Mouse (Mus musculus): ENCODE results near the gene Rpl27.
"Not testable (repeated sequence)": the region's sequence is repeated elsewhere in the genome, so short reads cannot be mapped to it uniquely, and the experiment has no call there.

Gene Rpl27

DNA sequence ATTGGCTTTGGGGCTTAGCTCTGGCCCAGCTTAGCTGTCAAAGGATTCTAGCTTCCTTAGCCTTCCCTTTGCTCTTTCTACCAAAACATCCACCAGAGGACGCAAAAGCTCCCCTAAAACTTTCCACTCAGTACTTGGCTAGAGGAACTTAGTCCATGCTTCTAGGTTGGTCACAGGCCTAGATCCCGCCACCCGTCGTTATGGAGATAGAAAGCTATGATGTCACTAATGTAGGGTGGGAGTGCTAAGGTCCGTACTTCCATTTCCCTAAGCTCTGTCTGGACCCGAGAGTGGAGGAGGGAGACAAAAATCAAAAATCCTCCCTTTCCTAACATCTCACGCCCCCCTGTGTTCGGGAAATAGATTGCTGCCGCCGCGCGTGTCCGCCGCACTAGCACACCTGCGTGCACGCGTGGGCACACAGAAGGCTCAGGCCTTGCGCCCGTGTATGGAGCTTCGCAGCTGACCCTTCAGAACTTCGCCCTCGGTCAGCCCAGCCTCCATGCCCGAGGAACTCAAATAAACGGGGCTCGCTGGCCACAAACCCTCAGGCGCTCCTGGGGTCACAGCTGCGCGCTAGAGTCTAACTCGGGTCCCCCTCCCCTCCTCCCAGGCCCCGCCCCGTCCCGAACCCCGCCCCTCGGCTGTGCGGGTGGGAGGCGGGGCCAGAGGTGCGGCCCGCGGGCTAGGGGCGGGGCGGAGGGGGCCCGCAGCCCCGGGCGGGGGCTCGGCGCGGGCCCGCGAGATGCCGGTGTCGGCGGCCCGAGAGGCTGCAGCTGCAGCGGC is 25.6 kb downstream of the Rpl27 start:
- no peak for DNase-seq (ENCODE audit: extremely low read depth, low read depth, low spot score)

DNA sequence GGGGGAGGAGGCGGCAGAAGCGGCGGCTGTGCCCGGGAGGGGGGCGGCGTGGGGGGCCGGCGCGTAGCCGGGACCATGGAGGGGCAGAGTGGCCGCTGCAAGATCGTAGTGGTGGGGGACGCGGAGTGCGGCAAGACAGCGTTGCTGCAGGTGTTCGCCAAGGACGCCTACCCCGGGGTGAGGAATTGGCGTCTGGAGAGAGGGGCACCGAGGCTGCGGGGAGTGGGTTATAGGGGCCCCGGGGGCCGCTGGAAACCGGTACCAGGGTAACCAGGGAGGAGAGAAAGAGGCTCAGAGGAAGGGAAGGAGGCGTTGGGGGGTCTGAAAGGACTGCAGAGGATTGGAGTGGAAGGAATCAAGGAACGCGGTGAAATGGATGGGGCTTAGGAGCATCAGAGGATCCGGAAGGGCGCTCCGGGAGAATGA is 26.2 kb downstream of the Rpl27 start:
- no peak for DNase-seq (ENCODE audit: extremely low read depth, low read depth, low spot score)

DNA sequence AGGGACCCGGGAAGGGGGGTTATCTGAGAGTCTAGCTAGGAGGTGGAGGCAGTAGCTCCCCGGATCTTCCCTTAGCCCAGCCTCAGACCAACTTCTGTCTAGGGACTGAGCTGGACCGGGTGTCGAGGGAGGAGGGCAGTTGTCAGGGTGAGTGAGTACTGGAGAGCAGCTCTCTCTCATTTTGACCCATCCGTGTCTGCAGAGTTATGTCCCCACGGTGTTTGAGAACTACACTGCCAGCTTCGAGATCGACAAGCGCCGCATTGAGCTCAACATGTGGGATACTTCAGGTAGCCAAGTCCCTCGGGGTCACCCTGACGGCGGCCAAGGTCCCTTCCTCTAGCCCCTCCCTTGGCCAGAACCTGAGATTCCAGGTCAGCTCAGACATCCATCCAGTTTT is 26.6 kb downstream of the Rpl27 start:
- DNase-seq (ENCODE audit: extremely low read depth, low read depth, low spot score), result no peak

DNA sequence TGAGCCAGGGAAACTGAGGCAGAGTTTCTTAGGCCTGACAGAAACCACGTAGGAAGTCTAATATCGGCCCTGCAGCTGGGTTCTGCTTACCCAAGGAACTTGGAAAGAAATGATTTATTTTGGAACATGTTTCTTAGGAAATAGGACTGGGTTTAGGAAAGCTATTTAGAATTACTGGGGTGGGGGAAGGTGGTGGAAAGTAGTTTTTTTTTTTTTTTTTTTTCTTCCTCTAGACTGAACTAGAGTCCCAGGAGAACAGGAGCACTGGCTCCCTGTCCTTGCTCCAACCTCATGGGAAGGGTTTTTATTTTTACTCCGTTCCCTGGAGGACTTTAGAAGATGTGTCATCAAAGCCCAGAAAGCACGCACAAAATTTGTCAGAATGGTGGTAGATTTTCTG is 27.1 kb downstream of the Rpl27 start:
- no peak for DNase-seq (ENCODE audit: extremely low read depth, low read depth, low spot score)

DNA sequence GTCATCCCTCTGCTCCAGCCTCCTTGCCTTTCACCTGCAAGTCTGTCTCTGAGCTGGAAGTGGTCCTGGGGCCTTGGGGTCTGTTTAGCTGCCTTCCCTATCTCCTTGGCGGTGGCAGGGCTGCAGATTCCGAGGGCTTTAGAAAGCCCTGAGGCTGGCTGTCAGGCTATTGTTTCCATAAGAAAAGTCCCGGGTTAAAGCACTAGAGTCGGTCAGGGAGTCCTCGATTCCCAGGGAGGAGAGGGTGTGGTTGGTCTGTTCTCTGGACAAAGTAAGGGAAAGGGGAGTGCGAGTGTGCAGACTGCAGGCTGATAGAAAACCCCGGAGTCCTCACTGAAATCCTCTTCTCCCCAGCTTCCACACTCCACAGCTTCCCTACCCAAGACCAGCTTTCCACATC is 28.1 kb downstream of the Rpl27 start:
- no peak for DNase-seq (ENCODE audit: extremely low read depth, low read depth, low spot score)

DNA sequence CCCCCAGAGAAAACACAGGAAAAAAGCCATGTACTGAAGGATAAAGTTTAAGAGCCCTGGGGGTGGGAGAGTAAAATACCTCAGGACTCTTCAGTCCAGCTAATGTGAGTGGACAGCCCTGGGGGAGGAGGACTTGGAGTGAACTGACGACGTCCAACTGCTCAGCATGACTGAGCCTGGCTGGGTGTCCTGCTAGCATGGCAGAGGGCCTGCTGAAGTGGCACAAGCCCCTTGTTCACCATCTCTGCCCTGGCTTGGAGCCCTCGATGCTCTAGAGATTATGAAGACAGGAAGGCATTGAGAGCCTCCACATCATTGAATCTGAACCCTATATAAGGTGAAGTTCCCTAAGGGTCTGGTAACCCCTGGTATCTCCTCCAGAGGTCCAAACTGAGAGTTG is 29.8 kb downstream of the Rpl27 start:
- no peak for DNase-seq (ENCODE audit: extremely low read depth, low read depth, low spot score)

DNA sequence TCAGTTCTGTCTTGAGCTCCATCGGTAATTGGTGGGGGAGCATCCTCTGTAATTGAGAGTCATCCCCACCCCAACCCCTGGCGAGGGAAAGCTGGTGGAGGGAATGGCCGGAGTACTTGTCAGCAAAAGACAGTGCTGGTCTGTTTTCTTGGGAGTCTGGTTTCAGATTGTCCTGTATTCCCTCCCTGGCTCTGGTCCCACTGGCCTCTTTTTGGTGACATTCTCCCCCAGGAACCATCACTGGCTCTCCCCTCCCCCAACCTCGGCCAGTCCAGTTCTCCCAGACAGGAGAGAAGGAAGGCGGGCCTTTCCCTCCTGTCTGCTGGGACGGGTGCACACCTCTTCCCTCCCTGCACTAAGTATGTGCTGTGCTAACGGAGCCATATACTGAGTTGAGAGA is 30.2 kb downstream of the Rpl27 start:
- DNase-seq (ENCODE audit: extremely low read depth, low read depth, low spot score), result no peak

DNA sequence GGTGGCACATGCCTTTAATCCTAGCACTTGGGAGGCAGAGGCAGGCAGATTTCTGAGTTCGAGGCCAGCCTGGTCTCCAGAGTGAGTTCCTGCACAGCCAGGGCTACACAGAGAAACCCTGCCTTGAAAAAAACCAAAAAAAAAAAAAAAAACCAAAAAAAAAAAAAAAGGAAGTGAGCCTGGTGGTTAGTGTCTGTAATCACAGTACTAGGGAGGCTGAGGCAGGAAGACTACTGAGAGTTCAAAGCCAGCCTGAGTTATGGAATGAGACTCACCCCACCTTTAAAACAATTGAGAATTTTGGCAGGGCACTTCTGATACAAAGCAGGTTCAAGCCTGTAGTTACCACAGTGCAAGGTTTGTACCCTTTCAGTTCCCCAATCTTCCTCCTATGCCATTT is 31.6 kb downstream of the Rpl27 start:
- DNase-seq (ENCODE audit: extremely low read depth, low read depth, low spot score), result not testable (repeated sequence)

DNA sequence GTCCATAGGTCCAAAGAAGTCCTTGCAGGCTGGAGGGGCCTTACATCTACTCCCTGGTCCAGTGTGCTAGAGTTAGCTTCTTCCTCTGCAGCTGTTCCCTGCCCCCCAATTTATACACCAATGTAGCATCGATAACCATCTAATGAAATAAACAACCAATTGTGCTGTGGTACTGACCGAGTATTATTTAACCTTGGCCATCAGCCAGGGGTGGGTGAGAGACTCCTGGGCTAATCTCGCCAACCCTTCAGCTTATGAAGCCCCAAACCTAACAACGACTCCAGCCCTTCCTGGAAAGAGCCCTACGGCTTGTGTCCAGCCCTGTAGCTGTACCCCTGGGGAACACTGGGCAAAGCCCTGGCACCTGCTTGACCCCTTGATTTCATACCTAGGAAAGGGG is 32.2 kb downstream of the Rpl27 start:
- DNase-seq (ENCODE audit: extremely low read depth, low read depth, low spot score), result no peak

DNA sequence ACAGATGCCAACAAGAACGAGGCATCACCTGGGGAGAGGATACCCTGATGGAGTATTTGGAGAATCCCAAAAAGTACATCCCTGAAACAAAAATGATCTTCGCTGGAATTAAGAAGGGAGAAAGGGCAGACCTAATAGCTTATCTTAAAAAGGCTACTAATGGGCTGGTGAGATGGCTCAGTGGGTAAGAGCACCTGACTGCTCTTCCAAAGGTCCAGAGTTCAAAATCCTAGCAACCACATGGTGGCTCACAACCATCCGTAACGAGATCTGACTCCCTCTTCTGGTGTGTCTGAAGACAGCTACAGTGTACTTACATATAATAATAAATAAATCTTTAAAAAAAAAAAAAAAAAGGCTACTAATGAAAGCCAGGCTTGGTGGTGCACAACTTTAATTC is 34.3 kb downstream of the Rpl27 start:
- not testable (repeated sequence) for DNase-seq (ENCODE audit: extremely low read depth, low read depth, low spot score)

DNA sequence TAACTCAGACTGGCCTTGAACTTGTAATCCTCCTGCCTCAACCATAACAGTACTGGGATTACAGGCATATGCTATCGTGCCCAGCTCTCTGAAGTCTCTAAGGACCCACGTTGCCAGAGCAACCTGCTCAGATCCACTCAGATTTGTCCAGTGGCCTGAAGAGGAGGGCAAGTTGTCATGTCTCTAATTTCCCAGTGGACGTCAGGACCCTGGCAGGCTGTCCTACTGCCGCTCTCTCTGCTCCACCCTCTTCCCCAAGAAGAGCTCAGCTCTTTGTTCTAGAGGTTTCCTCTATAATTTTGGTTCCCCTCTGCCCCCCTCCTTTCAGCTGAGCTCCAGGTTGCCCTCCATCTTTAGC is 35.1 kb downstream of the Rpl27 start:
- DNase-seq (ENCODE audit: extremely low read depth, low read depth, low spot score), result no peak

DNA sequence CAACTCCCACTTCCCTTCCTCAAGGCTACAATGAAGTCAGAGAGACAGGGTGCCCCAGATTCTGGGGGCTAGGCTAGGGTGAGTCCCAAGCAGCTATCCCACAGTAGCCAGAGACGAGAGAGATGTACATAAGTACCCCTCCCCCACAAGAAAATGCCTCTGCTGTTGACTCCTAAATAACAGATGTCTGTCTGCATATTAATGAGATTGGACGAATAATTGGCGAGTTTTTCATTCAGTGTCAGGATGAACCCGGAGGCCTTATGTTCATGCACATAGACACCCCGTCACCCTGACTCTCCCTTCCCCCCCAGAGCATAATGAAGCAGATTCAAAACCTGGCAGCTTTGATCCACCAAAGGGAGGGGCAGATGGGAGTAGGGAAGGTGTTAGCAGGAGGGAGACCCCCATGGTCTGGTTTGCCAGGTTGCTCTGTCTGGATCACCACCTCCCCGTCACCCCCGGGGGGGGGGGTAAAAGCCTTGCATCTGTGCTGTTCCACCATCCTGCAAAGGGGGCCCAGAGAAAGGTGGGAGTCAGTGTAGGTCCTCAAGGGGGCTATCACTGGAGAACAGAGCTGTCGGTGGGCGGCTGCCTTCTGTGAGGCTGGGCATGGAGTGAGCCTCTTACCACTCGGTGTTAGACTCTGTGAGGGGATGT is 35.6 kb downstream of the Rpl27 start:
- DNase-seq (ENCODE audit: extremely low read depth, low read depth, low spot score), result no peak

DNA sequence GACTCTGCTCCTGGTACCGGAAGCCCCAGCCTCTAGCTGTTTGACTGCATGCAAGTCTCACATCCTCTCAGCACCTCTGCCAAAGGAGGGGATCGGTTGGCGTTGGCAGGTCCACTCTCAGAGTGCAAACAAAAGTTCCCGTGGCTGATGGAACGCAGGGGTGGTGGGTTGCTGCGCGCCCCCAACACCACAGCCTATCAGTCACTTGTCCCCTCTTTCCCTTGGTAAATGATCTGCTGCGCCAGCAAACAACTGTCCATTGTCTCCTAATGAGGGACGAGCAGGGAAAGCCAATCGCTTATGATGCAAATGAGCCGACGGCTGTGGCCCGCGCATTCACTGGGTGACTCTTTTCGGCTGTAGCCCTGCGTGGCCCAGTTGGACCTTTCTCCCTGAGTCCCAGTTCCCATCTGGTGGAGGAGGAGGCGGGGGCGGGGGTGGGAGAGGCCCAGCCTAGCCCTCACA is 37.1 kb downstream of the Rpl27 start:
- no peak for DNase-seq (ENCODE audit: extremely low read depth, low read depth, low spot score)

DNA sequence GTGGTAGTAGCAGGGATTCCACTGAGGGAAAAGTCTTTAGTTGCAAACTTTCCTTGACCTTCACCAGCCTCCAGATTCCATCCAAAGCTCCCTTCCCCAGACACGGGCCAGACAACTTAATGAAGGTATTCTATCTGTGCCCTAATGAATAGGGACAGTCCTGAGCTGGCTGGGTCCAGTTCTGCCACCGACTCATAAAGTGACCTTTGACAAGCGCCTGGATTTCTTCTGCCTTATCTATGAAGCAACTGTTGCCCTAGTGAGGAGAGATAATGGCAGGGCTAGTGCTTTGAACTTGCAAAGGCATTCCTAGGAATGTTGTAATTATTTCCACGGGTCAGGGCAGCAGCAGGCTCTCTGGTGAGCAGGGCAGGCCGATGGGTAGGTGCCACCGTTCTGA is 38.8 kb downstream of the Rpl27 start:
- DNase-seq (ENCODE audit: extremely low read depth, low read depth, low spot score), result no peak

DNA sequence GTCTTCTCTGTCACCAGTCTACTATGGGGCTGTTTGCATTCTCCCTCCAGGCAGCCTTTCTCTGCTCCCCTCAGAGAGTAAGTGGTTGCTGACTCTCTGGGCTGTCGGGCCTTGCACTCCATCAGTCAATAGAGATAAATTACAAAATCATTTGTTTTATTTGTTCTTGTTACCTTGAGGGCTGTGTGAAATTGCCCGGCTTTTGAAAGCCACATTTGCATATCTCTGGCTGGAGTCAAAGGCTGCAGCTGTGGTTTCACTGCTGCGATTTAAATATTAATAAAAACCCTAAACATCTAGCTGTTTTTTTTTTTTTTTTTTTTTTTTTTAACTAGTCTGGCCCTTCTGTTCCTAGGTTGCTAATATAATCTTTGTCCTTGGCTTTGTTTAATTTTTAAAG is 41.7 kb downstream of the Rpl27 start:
- DNase-seq (ENCODE audit: extremely low read depth, low read depth, low spot score), result no peak

DNA sequence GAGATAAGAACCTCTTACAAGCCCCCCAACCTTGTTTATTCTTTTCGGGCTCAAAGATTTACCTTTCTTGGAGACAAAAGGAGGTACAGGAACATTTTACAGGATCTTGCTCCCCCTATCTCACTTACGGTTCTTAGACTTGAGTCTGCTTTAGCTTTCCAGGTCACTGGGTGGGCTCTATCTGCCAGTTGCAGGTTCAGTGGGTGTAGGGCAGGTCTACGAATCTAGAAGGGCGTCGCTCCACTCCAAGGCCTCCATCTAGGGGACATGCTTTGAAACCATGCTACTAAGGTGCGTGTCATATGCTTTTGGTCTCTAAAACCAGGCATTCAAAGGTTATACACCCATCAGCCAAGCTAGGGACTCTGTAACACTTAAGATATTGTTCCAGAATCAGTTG is 42.1 kb downstream of the Rpl27 start:
- no peak for DNase-seq (ENCODE audit: extremely low read depth, low read depth, low spot score)

DNA sequence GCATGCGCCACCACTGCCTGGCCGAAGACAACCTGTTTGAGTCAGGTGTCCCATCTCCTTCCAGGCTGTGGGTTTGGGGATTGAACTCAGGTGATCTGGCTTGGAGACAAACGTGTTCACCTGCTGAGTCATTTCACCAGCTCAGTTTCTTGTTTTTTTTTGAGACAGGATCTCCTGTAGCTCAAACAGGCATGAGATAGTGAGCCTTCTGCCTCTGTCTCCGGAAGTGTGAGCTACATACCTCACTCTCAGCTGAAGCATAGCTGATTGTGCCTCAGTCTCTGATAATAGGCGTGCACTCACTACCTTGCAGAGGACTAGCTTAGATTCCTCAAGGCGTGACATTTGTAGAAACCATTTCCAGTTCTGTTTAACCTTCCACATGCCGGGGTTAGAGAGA is 42.7 kb downstream of the Rpl27 start:
- no peak for DNase-seq (ENCODE audit: extremely low read depth, low read depth, low spot score)

DNA sequence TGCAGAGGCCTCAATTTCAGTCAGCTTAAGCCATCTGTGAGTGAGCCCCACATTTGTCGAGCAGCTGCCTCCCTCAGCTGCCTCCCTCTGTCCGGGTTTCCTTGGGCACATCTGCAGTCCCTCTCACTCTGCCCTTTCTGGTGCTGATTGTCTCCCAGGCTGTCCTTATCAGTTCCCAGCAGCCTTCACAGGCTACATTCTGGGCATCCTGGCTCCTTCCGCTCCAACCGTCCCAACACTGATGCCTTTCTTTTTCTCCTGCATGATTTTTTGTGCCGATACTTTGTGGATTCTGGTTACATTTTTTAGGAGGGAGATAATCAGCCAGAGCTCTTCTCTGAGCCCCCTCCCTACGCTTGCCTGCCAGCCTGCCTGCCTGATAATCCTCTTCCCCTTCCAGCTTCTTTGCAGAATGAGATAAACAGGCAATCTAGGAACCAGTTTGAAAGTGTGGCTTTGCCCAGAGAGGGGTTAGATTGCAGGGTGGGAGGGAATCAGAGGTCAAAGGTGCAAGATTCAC is 43.5 kb downstream of the Rpl27 start:
- DNase-seq (ENCODE audit: extremely low read depth, low read depth, low spot score), result no peak

DNA sequence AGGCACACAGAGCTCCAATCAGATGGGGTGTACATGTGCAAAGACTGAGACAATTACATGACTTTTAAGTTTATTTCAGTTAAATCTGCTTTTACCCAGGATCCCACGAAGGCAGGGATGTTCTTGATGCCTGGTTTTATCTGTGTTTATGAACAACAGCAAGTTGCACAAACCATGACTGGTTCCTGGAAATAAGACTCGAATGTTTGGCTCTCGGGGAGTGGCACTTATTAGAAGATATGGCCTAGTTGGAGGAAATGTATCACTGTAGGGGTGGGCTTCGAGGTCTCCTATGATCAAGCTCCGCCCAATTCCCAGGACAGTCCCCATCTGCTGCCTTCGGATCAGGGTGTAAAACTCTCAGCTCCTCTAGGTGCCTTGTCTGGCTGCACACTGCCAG is 44.0 kb downstream of the Rpl27 start:
- DNase-seq (ENCODE audit: extremely low read depth, low read depth, low spot score), result no peak

Data from fat pad, adult 2 months (tissue).